Mouse (Mus musculus) forebrain, embryonic 13.5 days (tissue): ENCODE measurements around the gene Crygd. TPM values are rescaled to one million over a fixed set of nuclear protein-coding genes. Genes with fewer than 3 reads are reported as not detected.
"Not testable (repeated sequence)": the region's sequence is repeated elsewhere in the genome, so short reads cannot be mapped to it uniquely, and the experiment has no call there.

Experiments used
- ATAC-seq: fragments of 200-750 bp; cut with Nextera tagmentation; 2 replicates; pipeline ENCODE4 v1.8.0; 2017
- H3K27ac ChIP-seq: fragments of 300-500 bp; sonication (generic); 2 replicates; pipeline ENCODE4 v1.5.1; 2015; ENCODE audit warnings: inconsistent platforms, mild to moderate bottlenecking, moderate library complexity
- H3K27me3 ChIP-seq: fragments of 300-500 bp; sonication (generic); 2 replicates; pipeline ENCODE4 v1.6.1; 2015; ENCODE audit warnings: mild to moderate bottlenecking, inconsistent platforms
- H3K36me3 ChIP-seq: fragments of 300-500 bp; sonication (generic); 2 replicates; pipeline ENCODE4 v1.6.1; 2015; ENCODE audit warnings: mild to moderate bottlenecking, inconsistent platforms; ENCODE audit not compliant: poor library complexity, severe bottlenecking
- H3K4me1 ChIP-seq: fragments of 300-500 bp; sonication (generic); 2 replicates; pipeline ENCODE4 v1.6.1; 2015; ENCODE audit warnings: inconsistent platforms
- H3K4me2 ChIP-seq: fragments of 300-500 bp; sonication (generic); 2 replicates; pipeline ENCODE4 v1.6.1; 2015; ENCODE audit warnings: inconsistent platforms, mild to moderate bottlenecking, moderate library complexity
- H3K4me3 ChIP-seq: fragments of 300-500 bp; sonication (generic); 2 replicates; pipeline ENCODE4 v1.5.1; 2015; ENCODE audit warnings: mild to moderate bottlenecking, inconsistent platforms
- H3K9ac ChIP-seq: fragments of 300-500 bp; sonication (generic); 2 replicates; pipeline ENCODE4 v1.6.1; 2015; ENCODE audit warnings: mild to moderate bottlenecking, inconsistent platforms
- H3K9me3 ChIP-seq: fragments of 300-500 bp; sonication (generic); replicated peaks from 2 replicates; pipeline ENCODE4 v1.6.1; 2016; ENCODE audit warnings: inconsistent platforms
- WGBS: fragments of 180-500 bp; shearing (Covaris S2); methylation state at CpG from one replicate; pipeline ENCODE4 v1.1.7; 2015; 5-methylcytosine and 5-hydroxymethylcytosine counted together
- polyA plus RNA-seq: library from polyadenylated mRNA; unstranded; fragments of >200 nt; fragmentation: Nextera tagmentation; extraction: Ambion mirVana; gene quantifications from 2 replicates; pipeline ENCODE4 v1.2.1, GENCODE M21; 2015

The Crygd gene
- polyA plus RNA-seq, 1 experiment from 2014 or later = not detected

GRCm38 (mm10) chr1:65082188-65082587 lies 18.9 kb upstream of the Crygd start, which contains the start of gene Crygb:
Crygb (minus strand) TSS chr1:65082288.
- Histone ChIP-seq H3K36me3 (no peaks in the 10 kb centered on the region), H3K9me3 (no peaks in the 10 kb centered on the region), H3K4me2 (no peak within 1 kb of the TSS), H3K27ac (no peak within 1 kb of the TSS), H3K9ac (no peak within 1 kb of the TSS), H3K4me3 (no peak within 1 kb of the TSS), H3K27me3 (no peaks in the 10 kb centered on the region), H3K4me1 (no peaks in the 10 kb centered on the region)
- 24% methylated on average over 7 of the region's 7 CpGs for WGBS
- ATAC-seq = no peak

- Histone ChIP-seq H3K4me3 (no peak overlapping the region), H3K27me3 (no peaks in the 10 kb centered on the region), H3K27ac (no peak overlapping the region), H3K4me1 (no peaks in the 10 kb centered on the region), H3K4me2 (no peak overlapping the region), H3K9me3 (no peaks in the 10 kb centered on the region), H3K36me3 (no peaks in the 10 kb centered on the region), H3K9ac (no peak overlapping the region)
- ATAC-seq = no peak
- 17% methylated on average over 5 of the region's 5 CpGs for WGBS
Measured at GRCm38 (mm10) chr1:65075607-65076006, 12.4 kb upstream of the Crygd start.

GRCm38 (mm10) chr1:65073589-65073988 lies 10.3 kb upstream of the Crygd start, which contains the start of gene Crygc:
Crygc (minus strand) TSS chr1:65073689.
- no peak within 1 kb of the TSS for H3K4me2 ChIP-seq
- no peaks in the 10 kb centered on the region for H3K9me3 ChIP-seq
- no peak within 1 kb of the TSS for H3K27ac ChIP-seq
- no peaks in the 10 kb centered on the region for H3K27me3 ChIP-seq
- WGBS = 61% methylated on average over 6 of the region's 6 CpGs
- H3K4me1 ChIP-seq = no peaks in the 10 kb centered on the region
- no peak within 1 kb of the TSS for H3K9ac ChIP-seq
- no peak within 1 kb of the TSS for H3K4me3 ChIP-seq
- H3K36me3 ChIP-seq = no peaks in the 10 kb centered on the region
- no peak for ATAC-seq

GRCm38 (mm10) chr1:65067842-65068241 lies 4.6 kb upstream of the Crygd start:
- Histone ChIP-seq H3K4me1 (no peaks in the 10 kb centered on the region), H3K9me3 (no peaks in the 10 kb centered on the region), H3K9ac (no peak overlapping the region), H3K4me2 (no peak overlapping the region), H3K4me3 (no peak overlapping the region), H3K27ac (no peak overlapping the region), H3K36me3 (no peaks in the 10 kb centered on the region), H3K27me3 (no peaks in the 10 kb centered on the region)
- ATAC-seq = no peak

GRCm38 (mm10) chr1:65064201-65064600 lies 949 bp upstream of the Crygd start:
- ATAC-seq = no peak
- H3K4me3 ChIP-seq = no peak overlapping the region
- H3K4me2 ChIP-seq = no peak overlapping the region
- H3K9ac ChIP-seq = no peak overlapping the region
- WGBS = 79% methylated on average over 15 of the region's 15 CpGs
- no peak overlapping the region for H3K27ac ChIP-seq
- no peaks in the 10 kb centered on the region for H3K4me1 ChIP-seq
- no peaks in the 10 kb centered on the region for H3K9me3 ChIP-seq
- no peaks in the 10 kb centered on the region for H3K27me3 ChIP-seq
- H3K36me3 ChIP-seq = no peaks in the 10 kb centered on the region

GRCm38 (mm10) chr1:65052140-65052539 lies 11.1 kb downstream of the Crygd start:
- 35% methylated on average over 2 of the region's 2 CpGs for WGBS
- Histone ChIP-seq H3K4me2 (no peak overlapping the region), H3K27me3 (no peaks in the 10 kb centered on the region), H3K4me3 (no peak overlapping the region), H3K27ac (no peak overlapping the region), H3K9me3 (no peaks in the 10 kb centered on the region), H3K4me1 (0 out of 2 replicates have a peak, but pooled peaks cover 7% of the 10 kb centered on the region), H3K9ac (no peak overlapping the region), H3K36me3 (no peaks in the 10 kb centered on the region)
- ATAC-seq = no peak

GRCm38 (mm10) chr1:65051696-65052095 lies 11.6 kb downstream of the Crygd start:
- no peak for ATAC-seq

GRCm38 (mm10) chr1:65050952-65051351 lies 12.3 kb downstream of the Crygd start, which contains the start of gene Cryge:
Cryge (minus strand) TSS chr1:65051149.
- WGBS = 37% methylated on average over 12 of the region's 12 CpGs
- H3K9ac ChIP-seq, H3K27ac ChIP-seq, H3K27me3 ChIP-seq, H3K4me3 ChIP-seq, H3K4me2 ChIP-seq, ATAC-seq, H3K36me3 ChIP-seq, H3K9me3 ChIP-seq, H3K4me1 ChIP-seq: not testable (repeated sequence)

More at GRCm38 (mm10) chr1:65051696-65052095, 11.6 kb downstream of the Crygd start:
- H3K9ac ChIP-seq = no peak overlapping the region
- H3K36me3 ChIP-seq = no peaks in the 10 kb centered on the region
- H3K9me3 ChIP-seq = no peaks in the 10 kb centered on the region
- no peak overlapping the region for H3K27ac ChIP-seq
- no peaks in the 10 kb centered on the region for H3K27me3 ChIP-seq
- H3K4me1 ChIP-seq = 0 out of 2 replicates have a peak, but pooled peaks cover 7% of the 10 kb centered on the region
- no peak overlapping the region for H3K4me3 ChIP-seq
- WGBS = 57% methylated on average over 7 of the region's 7 CpGs
- H3K4me2 ChIP-seq = no peak overlapping the region

- H3K9ac ChIP-seq = no peak overlapping the region
- ATAC-seq = no peak
- H3K27me3 ChIP-seq = no peaks in the 10 kb centered on the region
- WGBS = 53% methylated on average over 12 of the region's 12 CpGs
- H3K36me3 ChIP-seq = no peaks in the 10 kb centered on the region
- no peak overlapping the region for H3K4me3 ChIP-seq
- no peak overlapping the region for H3K4me2 ChIP-seq
- H3K4me1 ChIP-seq = 0 out of 2 replicates have a peak, but pooled peaks cover 7% of the 10 kb centered on the region
- H3K27ac ChIP-seq = no peak overlapping the region
- H3K9me3 ChIP-seq = no peaks in the 10 kb centered on the region
Measured at GRCm38 (mm10) chr1:65048781-65049180, 14.5 kb downstream of the Crygd start.

- Histone ChIP-seq H3K4me2 (0 out of 2 replicates have a peak overlapping the region, but pooled peaks have one; percentile 22), H3K4me1 (0 out of 2 replicates have a peak, but pooled peaks cover 7% of the 10 kb centered on the region), H3K4me3 (no peak overlapping the region), H3K9ac (no peak overlapping the region), H3K36me3 (no peaks in the 10 kb centered on the region), H3K9me3 (no peaks in the 10 kb centered on the region), H3K27ac (no peak overlapping the region), H3K27me3 (no peaks in the 10 kb centered on the region)
- ATAC-seq = 0 out of 2 replicates have a peak, but pooled peaks have one; percentile 38
- 40% methylated on average over 8 of the region's 8 CpGs for WGBS
Measured at GRCm38 (mm10) chr1:65046401-65047109, 16.7 kb downstream of the Crygd start.

GRCm38 (mm10) chr1:65043433-65043832 lies 19.8 kb downstream of the Crygd start:
- Histone ChIP-seq H3K36me3 (no peaks in the 10 kb centered on the region), H3K4me2 (no peak overlapping the region), H3K4me1 (no peaks in the 10 kb centered on the region), H3K4me3 (no peak overlapping the region), H3K27ac (no peak overlapping the region), H3K9me3 (no peaks in the 10 kb centered on the region), H3K9ac (no peak overlapping the region), H3K27me3 (no peaks in the 10 kb centered on the region)
- no peak for ATAC-seq
- 88% methylated on average over 2 of the region's 2 CpGs for WGBS

- Histone ChIP-seq H3K27me3 (no peaks in the 10 kb centered on the region), H3K36me3 (no peaks in the 10 kb centered on the region), H3K9ac (no peak overlapping the region), H3K4me1 (no peaks in the 10 kb centered on the region), H3K27ac (no peak overlapping the region), H3K4me2 (no peak overlapping the region), H3K9me3 (no peaks in the 10 kb centered on the region), H3K4me3 (no peak overlapping the region)
- ATAC-seq = no peak
- WGBS = 94% methylated on average over 3 of the region's 3 CpGs
Measured at GRCm38 (mm10) chr1:65041837-65042236, 21.4 kb downstream of the Crygd start.

- WGBS = 83% methylated on average over 6 of the region's 6 CpGs
- no peak overlapping the region for H3K9ac ChIP-seq
- no peak overlapping the region for H3K4me2 ChIP-seq
- ATAC-seq = no peak
- H3K36me3 ChIP-seq = no peaks in the 10 kb centered on the region
- no peaks in the 10 kb centered on the region for H3K27me3 ChIP-seq
- H3K9me3 ChIP-seq = no peaks in the 10 kb centered on the region
- H3K4me3 ChIP-seq = no peak overlapping the region
- H3K27ac ChIP-seq = no peak overlapping the region
- no peaks in the 10 kb centered on the region for H3K4me1 ChIP-seq
Measured at GRCm38 (mm10) chr1:65040806-65041205, 22.4 kb downstream of the Crygd start.
